Mouse (Mus musculus): ENCODE data around the gene Rps15. TPM values are rescaled to one million over a fixed set of nuclear protein-coding genes. Genes with fewer than 3 reads are reported as not detected.

Rps15 gene
- polyA plus RNA-seq, 1 experiment from 2014 or later: 544 TPM

GRCm38 (mm10) chr10:80332525-80332989 lies 40.3 kb downstream of the Rps15 start:
- no peak overlapping the region for H3K27ac ChIP-seq (replicated peaks)
- ATAC-seq (ENCODE audit: low FRiP score): no peak

GRCm38 (mm10) chr10:80336263-80336662 lies 44.0 kb downstream of the Rps15 start:
- 87% methylated on average over 12 of the region's 12 CpGs for WGBS
- peaks cover 27% of the 10 kb centered on the region for H3K27me3 ChIP-seq (replicated peaks)
- H3K36me3 ChIP-seq: no peaks in the 10 kb centered on the region; the same call in 1 of the 2 replicates
- no peak overlapping the region for H3K9ac ChIP-seq (replicated peaks)
- H3K4me1 ChIP-seq: no peaks in the 10 kb centered on the region
- H3K4me3 ChIP-seq (replicated peaks): no peak overlapping the region
- H3K9me3 ChIP-seq (replicated peaks): no peaks in the 10 kb centered on the region
- no peak overlapping the region for H3K4me2 ChIP-seq
- no peak overlapping the region for H3K27ac ChIP-seq (replicated peaks)
- ATAC-seq (ENCODE audit: low FRiP score): no peak

More at GRCm38 (mm10) chr10:80332525-80332989, 40.3 kb downstream of the Rps15 start:
- WGBS: 84% methylated on average over 5 of the region's 5 CpGs
- Histone ChIP-seq H3K4me2 (no peak overlapping the region), H3K9ac (replicated peaks) (no peak overlapping the region), H3K4me3 (replicated peaks) (no peak overlapping the region), H3K9me3 (replicated peaks) (no peaks in the 10 kb centered on the region), H3K4me1 (peaks cover 17% of the 10 kb centered on the region), H3K27me3 (replicated peaks) (peaks cover 18% of the 10 kb centered on the region), H3K36me3 (no peaks in the 10 kb centered on the region; the same call in 1 of the 2 replicates)

GRCm38 (mm10) chr10:80339941-80340750 lies 47.9 kb downstream of the Rps15 start:
- H3K27me3 ChIP-seq (replicated peaks): peaks cover 56% of the 10 kb centered on the region
- no peaks in the 10 kb centered on the region for H3K9me3 ChIP-seq (replicated peaks)
- H3K36me3 ChIP-seq: no peaks in the 10 kb centered on the region; the same call in 1 of the 2 replicates
- H3K9ac ChIP-seq (replicated peaks): no peak overlapping the region
- ATAC-seq (ENCODE audit: low FRiP score): no peak
- no peak overlapping the region for H3K4me3 ChIP-seq (replicated peaks)
- 0 out of 2 replicates have a peak overlapping the region, but pooled peaks have one; percentile 31 for H3K4me2 ChIP-seq
- peaks cover 24% of the 10 kb centered on the region for H3K4me1 ChIP-seq
- no peak overlapping the region for H3K27ac ChIP-seq (replicated peaks)
- 23% methylated on average over 19 of the region's 19 CpGs for WGBS

GRCm38 (mm10) chr10:80341026-80341425 lies 48.8 kb downstream of the Rps15 start:
- 17% methylated on average over 21 of the region's 21 CpGs for WGBS
- Histone ChIP-seq H3K9ac (replicated peaks) (no peak overlapping the region), H3K9me3 (replicated peaks) (no peaks in the 10 kb centered on the region), H3K4me3 (replicated peaks) (0 out of 2 replicates have a peak overlapping the region, but pooled peaks have one; percentile 4), H3K27ac (replicated peaks) (no peak overlapping the region), H3K27me3 (replicated peaks) (peaks cover 65% of the 10 kb centered on the region), H3K4me1 (peaks cover 24% of the 10 kb centered on the region), H3K4me2 (no peak overlapping the region), H3K36me3 (no peaks in the 10 kb centered on the region)
- no peak for ATAC-seq (ENCODE audit: low FRiP score)

- Histone ChIP-seq H3K4me3 (replicated peaks) (peak overlapping the region; percentile 32), H3K9ac (replicated peaks) (0 out of 2 replicates have a peak overlapping the region, but pooled peaks have one; percentile 5), H3K4me1 (peaks cover 24% of the 10 kb centered on the region), H3K4me2 (peak overlapping the region; percentile 60), H3K36me3 (no peaks in the 10 kb centered on the region), H3K27ac (replicated peaks) (no peak overlapping the region), H3K27me3 (replicated peaks) (peaks cover 70% of the 10 kb centered on the region), H3K9me3 (replicated peaks) (no peaks in the 10 kb centered on the region)
- WGBS: 3% methylated on average over 46 of the region's 47 CpGs
- no peak for ATAC-seq (ENCODE audit: low FRiP score)
Measured at GRCm38 (mm10) chr10:80341491-80342304, 49.4 kb downstream of the Rps15 start.

- WGBS: 3% methylated on average over 26 of the region's 26 CpGs
- Histone ChIP-seq H3K9me3 (replicated peaks) (no peaks in the 10 kb centered on the region), H3K9ac (replicated peaks) (0 out of 2 replicates have a peak overlapping the region, but pooled peaks have one; percentile 5), H3K4me1 (peaks cover 24% of the 10 kb centered on the region), H3K4me3 (replicated peaks) (peak overlapping the region; percentile 32), H3K4me2 (peak overlapping the region; percentile 60), H3K27ac (replicated peaks) (no peak overlapping the region), H3K36me3 (no peaks in the 10 kb centered on the region), H3K27me3 (replicated peaks) (peaks cover 74% of the 10 kb centered on the region)
- no peak for ATAC-seq (ENCODE audit: low FRiP score)
Measured at GRCm38 (mm10) chr10:80342305-80342748, 50.1 kb downstream of the Rps15 start.

GRCm38 (mm10) chr10:80342749-80343424 lies 50.6 kb downstream of the Rps15 start:
- under 1% methylated on average over 31 of the region's 33 CpGs for WGBS
- H3K9ac ChIP-seq (replicated peaks): no peak overlapping the region

GRCm38 (mm10) chr10:80343425-80343895 lies 51.2 kb downstream of the Rps15 start:
- H3K36me3 ChIP-seq: no peaks in the 10 kb centered on the region
- peak overlapping the region; percentile 32 for H3K4me3 ChIP-seq (replicated peaks)
- peaks cover 30% of the 10 kb centered on the region for H3K4me1 ChIP-seq
- peaks cover 81% of the 10 kb centered on the region for H3K27me3 ChIP-seq (replicated peaks)
- H3K27ac ChIP-seq (replicated peaks): no peak overlapping the region
- H3K4me2 ChIP-seq: peak overlapping the region; percentile 60
- no peaks in the 10 kb centered on the region for H3K9me3 ChIP-seq (replicated peaks)
- H3K9ac ChIP-seq (replicated peaks): no peak overlapping the region
- ATAC-seq (ENCODE audit: low FRiP score): peak; percentile 14; the same call in 1 of the 2 replicates
- 25% methylated on average over 13 of the region's 13 CpGs for WGBS

More at GRCm38 (mm10) chr10:80342749-80343424, 50.6 kb downstream of the Rps15 start:
- Histone ChIP-seq H3K9me3 (replicated peaks) (no peaks in the 10 kb centered on the region), H3K27ac (replicated peaks) (no peak overlapping the region), H3K36me3 (no peaks in the 10 kb centered on the region), H3K27me3 (replicated peaks) (peaks cover 78% of the 10 kb centered on the region), H3K4me3 (replicated peaks) (peak overlapping the region; percentile 32), H3K4me1 (peaks cover 26% of the 10 kb centered on the region), H3K4me2 (peak overlapping the region; percentile 60)
- ATAC-seq (ENCODE audit: low FRiP score): peak; percentile 45

Small RNA genes within 50 kb of the gene (microRNA-seq; reads per million reads assigned to microRNA genes)
- gene Mir6911: not detected

Other genes starting within 250 kb of the Rps15 start
- 559 and 600 TPM in 2 replicates for gene Gpx4, start 245.3 kb upstream of the Rps15 start, polyA plus RNA-seq (2015; fragmentation: Nextera tagmentation; extraction: Ambion mirVana)
- gene Sbno2, start 186.9 kb upstream of the Rps15 start, polyA plus RNA-seq (2015; fragmentation: Nextera tagmentation; extraction: Ambion mirVana): 11.7 and 12.8 TPM in 2 replicates
- gene Stk11, start 176.7 kb upstream of the Rps15 start, polyA plus RNA-seq (2015; fragmentation: Nextera tagmentation; extraction: Ambion mirVana): 16.9 and 17.3 TPM in 2 replicates
- gene Atp5d, start 153.8 kb upstream of the Rps15 start, polyA plus RNA-seq (2015; fragmentation: Nextera tagmentation; extraction: Ambion mirVana): 553 and 558 TPM in 2 replicates
- gene Cbarp, start 151.6 kb upstream of the Rps15 start, polyA plus RNA-seq (2015; fragmentation: Nextera tagmentation; extraction: Ambion mirVana): 91.9 and 93.0 TPM in 2 replicates
- gene Midn, start 144.2 kb upstream of the Rps15 start, polyA plus RNA-seq (2015; fragmentation: Nextera tagmentation; extraction: Ambion mirVana): 19.4 and 20.5 TPM in 2 replicates
- 284 and 345 TPM in 2 replicates for gene Cirbp, start 126.5 kb upstream of the Rps15 start, polyA plus RNA-seq (2015; fragmentation: Nextera tagmentation; extraction: Ambion mirVana)
- gene 1600002K03Rik, start 119.5 kb upstream of the Rps15 start, polyA plus RNA-seq (2015; fragmentation: Nextera tagmentation; extraction: Ambion mirVana): 13.5 and 14.3 TPM in 2 replicates
- gene Efna2, start 113.0 kb upstream of the Rps15 start, polyA plus RNA-seq (2015; fragmentation: Nextera tagmentation; extraction: Ambion mirVana): 25.9 and 31.2 TPM in 2 replicates
- 46.8 and 49.6 TPM in 2 replicates for gene Mum1, start 66.0 kb upstream of the Rps15 start, polyA plus RNA-seq (2015; fragmentation: Nextera tagmentation; extraction: Ambion mirVana)
- gene Ndufs7, start 43.3 kb upstream of the Rps15 start, polyA plus RNA-seq (2015; fragmentation: Nextera tagmentation; extraction: Ambion mirVana): 353 and 368 TPM in 2 replicates
- 27.9 and 34.6 TPM in 2 replicates for gene Gamt, start 31.4 kb upstream of the Rps15 start, polyA plus RNA-seq (2015; fragmentation: Nextera tagmentation; extraction: Ambion mirVana)
- gene Dazap1, start 31.0 kb upstream of the Rps15 start, polyA plus RNA-seq (2015; fragmentation: Nextera tagmentation; extraction: Ambion mirVana): 48.6 and 50.4 TPM in 2 replicates
- gene Apc2, start 3.5 kb downstream of the Rps15 start, polyA plus RNA-seq (2015; fragmentation: Nextera tagmentation; extraction: Ambion mirVana): 122 and 144 TPM in 2 replicates
- 26.9 and 36.6 TPM in 2 replicates for gene 2310011J03Rik, start 28.1 kb downstream of the Rps15 start, polyA plus RNA-seq (2015; fragmentation: Nextera tagmentation; extraction: Ambion mirVana)
- gene Pcsk4, start 37.0 kb downstream of the Rps15 start, polyA plus RNA-seq (2015; fragmentation: Nextera tagmentation; extraction: Ambion mirVana): 5.6 and 8.2 TPM in 2 replicates
- 4.3 and 7.3 TPM in 2 replicates for gene Reep6, start 37.5 kb downstream of the Rps15 start, polyA plus RNA-seq (2015; fragmentation: Nextera tagmentation; extraction: Ambion mirVana)
- 1.6 and 3.6 TPM in 2 replicates for gene Adamtsl5, start 56.0 kb downstream of the Rps15 start, polyA plus RNA-seq (2015; fragmentation: Nextera tagmentation; extraction: Ambion mirVana)
- gene Plk5, start 64.0 kb downstream of the Rps15 start, polyA plus RNA-seq (2015; fragmentation: Nextera tagmentation; extraction: Ambion mirVana): 3.9 and 6.1 TPM in 2 replicates
- 9.1 and 14.0 TPM in 2 replicates for gene Mex3d, start 95.2 kb downstream of the Rps15 start, polyA plus RNA-seq (2015; fragmentation: Nextera tagmentation; extraction: Ambion mirVana)
- 195 and 209 TPM in 2 replicates for gene Mbd3, start 107.1 kb downstream of the Rps15 start, polyA plus RNA-seq (2015; fragmentation: Nextera tagmentation; extraction: Ambion mirVana)
- gene Uqcr11, start 114.4 kb downstream of the Rps15 start, polyA plus RNA-seq (2015; fragmentation: Nextera tagmentation; extraction: Ambion mirVana): 731 and 790 TPM in 2 replicates
- gene Tcf3, start 141.2 kb downstream of the Rps15 start, polyA plus RNA-seq (2015; fragmentation: Nextera tagmentation; extraction: Ambion mirVana): 33.4 and 51.7 TPM in 2 replicates
- gene Onecut3, start 202.4 kb downstream of the Rps15 start, polyA plus RNA-seq (2015; fragmentation: Nextera tagmentation; extraction: Ambion mirVana): 0.63 and 1.0 TPM in 2 replicates
- gene Atp8b3, start 246.7 kb downstream of the Rps15 start, polyA plus RNA-seq (2015; fragmentation: Nextera tagmentation; extraction: Ambion mirVana): 1.4 and 1.5 TPM in 2 replicates